Comparison of ENCODE assay signal across 19 mouse cellular contexts in the genomic region with DNA sequence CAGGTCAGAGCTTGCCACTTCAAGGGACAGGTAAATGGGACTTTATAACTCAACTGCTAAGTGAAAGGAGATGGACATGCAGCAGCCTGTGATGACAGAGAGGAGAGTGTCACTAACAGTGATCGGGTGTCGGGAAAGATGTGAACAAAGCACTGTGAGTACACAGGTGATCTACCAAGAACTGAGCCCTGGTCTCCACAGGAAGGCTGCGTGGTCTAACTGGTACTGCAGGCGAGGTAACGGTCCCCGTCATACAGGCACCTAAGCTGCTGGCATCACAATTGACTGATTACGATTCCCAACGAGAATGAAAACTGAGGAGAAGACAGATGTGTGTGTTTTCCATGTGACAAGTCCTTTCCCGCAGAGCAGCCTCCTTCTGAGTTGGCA. TPM values are rescaled to one million over a fixed set of nuclear protein-coding genes. Genes with fewer than 3 reads are reported as not detected.
A peak's percentile ranks its signal among the peaks of the same experiment; 100 is the strongest.
DNase-seq lines count a peak whose midpoint lies in the region; ATAC-seq lines count a peak whose summit lies in the region.
"Had no signal": no experiment of that assay in that cellular context is flagged by ENCODE, and none has a peak within 500 bp of the region (broad histone marks: within the 10 kb centered on the region; RNA-seq: fewer than 3 reads in every experiment).

No protein-coding gene starts in this region.

- no peak overlapping the region for H3K9ac ChIP-seq in embryonic facial prominence, embryonic 12.5 days
- H3K9ac ChIP-seq in forebrain, embryonic 12.5 days, result no peak overlapping the region
- H3K9ac ChIP-seq in hindbrain, embryonic 15.5 days, result no peak overlapping the region
- H3K9ac ChIP-seq in neural tube, embryonic 12.5 days, result no peak overlapping the region
- H3K9ac ChIP-seq: embryonic facial prominence, embryonic 13.5 days; limb, embryonic 13.5 days; liver, embryonic 14.5 days had no signal

- H3K9me3 ChIP-seq in embryonic facial prominence, embryonic 12.5 days, result no peaks in the 10 kb centered on the region
- 0 out of 2 replicates have a peak, but pooled peaks cover 2% of the 10 kb centered on the region for H3K9me3 ChIP-seq in embryonic facial prominence, embryonic 10.5 days
- no peaks in the 10 kb centered on the region for H3K9me3 ChIP-seq in forebrain, embryonic 12.5 days
- H3K9me3 ChIP-seq in hindbrain, embryonic 15.5 days, result no peaks in the 10 kb centered on the region
- peaks cover 5% of the 10 kb centered on the region; the same call in 1 of the 2 replicates for H3K9me3 ChIP-seq in neural tube, embryonic 12.5 days

- H3K4me2 ChIP-seq in embryonic facial prominence, embryonic 12.5 days (replicated peaks), result no peak overlapping the region
- no peak overlapping the region for H3K4me2 ChIP-seq in forebrain, embryonic 12.5 days
- no peak overlapping the region for H3K4me2 ChIP-seq in hindbrain, embryonic 15.5 days
- H3K4me2 ChIP-seq in neural tube, embryonic 12.5 days (replicated peaks), result no peak overlapping the region
- H3K4me2 ChIP-seq: embryonic facial prominence, embryonic 13.5 days; limb, embryonic 13.5 days had no signal

- H3K27me3 ChIP-seq in embryonic facial prominence, embryonic 12.5 days, result no peaks in the 10 kb centered on the region
- no peaks in the 10 kb centered on the region for H3K27me3 ChIP-seq in embryonic facial prominence, embryonic 10.5 days (replicated peaks; ENCODE audit: low read depth, poor library complexity, severe bottlenecking)
- H3K27me3 ChIP-seq in forebrain, embryonic 12.5 days, result no peaks in the 10 kb centered on the region
- H3K27me3 ChIP-seq in hindbrain, embryonic 15.5 days, result no peaks in the 10 kb centered on the region
- H3K27me3 ChIP-seq in neural tube, embryonic 12.5 days (replicated peaks), result no peaks in the 10 kb centered on the region
- H3K27me3 ChIP-seq: embryonic facial prominence, embryonic 13.5 days; limb, embryonic 13.5 days had no signal

- 89% methylated on average over 9 of the region's 9 CpGs for WGBS in embryonic facial prominence, embryonic 12.5 days
- WGBS in embryonic facial prominence, embryonic 10.5 days, result 90% methylated on average over 9 of the region's 9 CpGs
- 86% methylated on average over 9 of the region's 9 CpGs for WGBS in forebrain, embryonic 12.5 days
- WGBS in hindbrain, embryonic 15.5 days, result 62% methylated on average over 9 of the region's 9 CpGs
- 83% methylated on average over 9 of the region's 9 CpGs for WGBS in neural tube, embryonic 12.5 days

- DNase-seq in embryonic facial prominence, embryonic 10.5 days (ENCODE audit: low spot score), result no peak
- DNase-seq in urinary bladder, postnatal 14 days (ENCODE audit: low spot score), result no peak
- DNase-seq in thymus, postnatal 4 days, result no peak
- DNase-seq in Muller cell, postnatal 12 days (ENCODE audit: inconsistent ontology term), result no peak
- DNase-seq: adrenal gland, adult 8-10 months; cerebellum, adult 11 months; gastrocnemius, adult 2 months; kidney, adult 8-10 months; spleen, adult 18-20 months had no signal

- ATAC-seq in embryonic facial prominence, embryonic 12.5 days (ENCODE audit: insufficient number of reproducible peaks, insufficient read depth, low FRiP score, low TSS enrichment), result peak; percentile 49; the same call in 1 of the 2 replicates
- ATAC-seq in forebrain, embryonic 12.5 days (ENCODE audit: low FRiP score), result no peak; the same call in 1 of the 2 replicates
- ATAC-seq in hindbrain, embryonic 15.5 days (ENCODE audit: low FRiP score, low read depth), result peak; percentile 48; the same call in 1 of the 2 replicates
- no peak for ATAC-seq in neural tube, embryonic 12.5 days (ENCODE audit: low FRiP score, low read depth)

- H3K4me1 ChIP-seq in embryonic facial prominence, embryonic 12.5 days, result no peaks in the 10 kb centered on the region
- H3K4me1 ChIP-seq in embryonic facial prominence, embryonic 10.5 days, result peaks cover 9% of the 10 kb centered on the region
- peaks cover 12% of the 10 kb centered on the region; the same call in 1 of the 2 replicates for H3K4me1 ChIP-seq in forebrain, embryonic 12.5 days
- peaks cover 19% of the 10 kb centered on the region for H3K4me1 ChIP-seq in hindbrain, embryonic 15.5 days (replicated peaks)
- H3K4me1 ChIP-seq in neural tube, embryonic 12.5 days, result peaks cover 25% of the 10 kb centered on the region

- no peak overlapping the region for H3K4me3 ChIP-seq in embryonic facial prominence, embryonic 12.5 days
- no peak overlapping the region for H3K4me3 ChIP-seq in embryonic facial prominence, embryonic 10.5 days
- H3K4me3 ChIP-seq in forebrain, embryonic 12.5 days (replicated peaks), result no peak overlapping the region
- H3K4me3 ChIP-seq in hindbrain, embryonic 15.5 days, result no peak overlapping the region
- no peak overlapping the region for H3K4me3 ChIP-seq in neural tube, embryonic 12.5 days
- H3K4me3 ChIP-seq: embryonic facial prominence, embryonic 13.5 days; limb, embryonic 13.5 days had no signal

- H3K27ac ChIP-seq in embryonic facial prominence, embryonic 12.5 days, result no peak overlapping the region
- H3K27ac ChIP-seq in embryonic facial prominence, embryonic 10.5 days (replicated peaks), result no peak overlapping the region
- peak overlapping the region; percentile 75 for H3K27ac ChIP-seq in forebrain, embryonic 12.5 days
- no peak overlapping the region for H3K27ac ChIP-seq in hindbrain, embryonic 15.5 days (replicated peaks)
- H3K27ac ChIP-seq in neural tube, embryonic 12.5 days, result peak overlapping the region; percentile 46; the same call in 1 of the 2 replicates
- H3K27ac ChIP-seq: embryonic facial prominence, embryonic 13.5 days; gastrocnemius, adult 2 months; limb, embryonic 13.5 days; liver, embryonic 14.5 days had no signal

- H3K36me3 ChIP-seq in embryonic facial prominence, embryonic 12.5 days, result peaks cover 31% of the 10 kb centered on the region
- H3K36me3 ChIP-seq in embryonic facial prominence, embryonic 10.5 days (replicated peaks), result peaks cover 44% of the 10 kb centered on the region
- H3K36me3 ChIP-seq in forebrain, embryonic 12.5 days (replicated peaks), result peaks cover 1% of the 10 kb centered on the region; the same call in 1 of the 2 replicates
- H3K36me3 ChIP-seq in hindbrain, embryonic 15.5 days, result no peaks in the 10 kb centered on the region
- peaks cover 3% of the 10 kb centered on the region; the same call in 1 of the 2 replicates for H3K36me3 ChIP-seq in neural tube, embryonic 12.5 days

RNA-seq across cellular contexts. Expression of gene Ankrd60, which starts 28.2 kb away (rescaled TPM):
- not detected in 2 replicates for polyA plus RNA-seq in embryonic facial prominence, embryonic 12.5 days (2016; fragmentation: Nextera tagmentation; extraction: Ambion mirVana)
- polyA plus RNA-seq in embryonic facial prominence, embryonic 10.5 days (2016; fragmentation: Nextera tagmentation; extraction: Ambion mirVana), result not detected in 2 replicates
- polyA plus RNA-seq in forebrain, embryonic 12.5 days (2016; fragmentation: Nextera tagmentation; extraction: Ambion mirVana), result not detected in 2 replicates
- not detected in 2 replicates for polyA plus RNA-seq in hindbrain, embryonic 15.5 days (2015; fragmentation: Nextera tagmentation; extraction: Ambion mirVana)
- polyA plus RNA-seq in neural tube, embryonic 12.5 days (2016; fragmentation: Nextera tagmentation; extraction: Ambion mirVana), result not detected in 2 replicates
- polyA plus RNA-seq: embryonic facial prominence, embryonic 13.5 days; heart, embryonic 16.5 days; limb, embryonic 13.5 days; liver, embryonic 14.5 days; lung, embryonic 16.5 days; stomach, embryonic 16.5 days had no signal

RNA-seq across cellular contexts. Expression of gene Rab22a, which starts 53.1 kb away (rescaled TPM):
- 48.0 and 48.7 TPM in 2 replicates for polyA plus RNA-seq in embryonic facial prominence, embryonic 12.5 days (2016; fragmentation: Nextera tagmentation; extraction: Ambion mirVana)
- polyA plus RNA-seq in embryonic facial prominence, embryonic 10.5 days (2016; fragmentation: Nextera tagmentation; extraction: Ambion mirVana), result 24.2 and 24.6 TPM in 2 replicates
- 43.1 and 47.7 TPM in 2 replicates for polyA plus RNA-seq in forebrain, embryonic 12.5 days (2016; fragmentation: Nextera tagmentation; extraction: Ambion mirVana)
- polyA plus RNA-seq in hindbrain, embryonic 15.5 days (2015; fragmentation: Nextera tagmentation; extraction: Ambion mirVana), result 31.0 and 33.0 TPM in 2 replicates
- polyA plus RNA-seq in neural tube, embryonic 12.5 days (2016; fragmentation: Nextera tagmentation; extraction: Ambion mirVana), result 51.2 and 54.7 TPM in 2 replicates

Comparison
In these comparisons a context has a peak if more than half of its experiments do, and no peak if none do; other contexts are left out.
1. ATAC-seq: peak in embryonic facial prominence, embryonic 12.5 days (single experiment) and hindbrain, embryonic 15.5 days (single experiment); none in forebrain, embryonic 12.5 days (single experiment) and neural tube, embryonic 12.5 days (single experiment).
2. H3K27ac ChIP-seq: peak in forebrain, embryonic 12.5 days (single experiment) and neural tube, embryonic 12.5 days (single experiment); none in embryonic facial prominence, embryonic 12.5 days (single experiment), embryonic facial prominence, embryonic 10.5 days (single experiment) and hindbrain, embryonic 15.5 days (single experiment).